Mouse (Mus musculus) neural tube, embryonic 12.5 days (tissue): ENCODE measurements at regions not wholly inside any gene's neighbourhood (a gene's known extent, or its start where the extent isn't known, plus 50 kb on each side); places are given as distances from the start of the nearest gene placed in this dataset.

Experiments
- ATAC-seq: fragments of 200-750 bp; cut with Nextera tagmentation; 2 replicates; pipeline ENCODE4 v1.8.0; 2017; ENCODE audit warnings: low read depth, mild to moderate bottlenecking, moderate TSS enrichment, moderate library complexity; ENCODE audit not compliant: low FRiP score
- H3K27ac ChIP-seq: fragments of 300-500 bp; sonication (generic); 2 replicates; pipeline ENCODE4 v1.5.1; 2016
- H3K27me3 ChIP-seq: fragments of 300-500 bp; sonication (generic); replicated peaks from 2 replicates; pipeline ENCODE4 v1.6.1; 2016; ENCODE audit warnings: mild to moderate bottlenecking
- H3K36me3 ChIP-seq: fragments of 300-500 bp; sonication (generic); 2 replicates; pipeline ENCODE4 v1.6.1; 2016; ENCODE audit warnings: mild to moderate bottlenecking
- H3K4me1 ChIP-seq: fragments of 300-500 bp; sonication (generic); 2 replicates; pipeline ENCODE4 v1.6.1; 2016
- H3K4me2 ChIP-seq: fragments of 300-500 bp; sonication (generic); replicated peaks from 2 replicates; pipeline ENCODE4 v1.6.1; 2016; ENCODE audit warnings: mild to moderate bottlenecking
- H3K4me3 ChIP-seq: fragments of 300-500 bp; sonication (generic); 2 replicates; pipeline ENCODE4 v1.5.1; 2016
- H3K9ac ChIP-seq: fragments of 300-500 bp; sonication (generic); 2 replicates; pipeline ENCODE4 v1.6.1; 2016; ENCODE audit warnings: mild to moderate bottlenecking
- H3K9me3 ChIP-seq: fragments of 300-500 bp; sonication (generic); 2 replicates; pipeline ENCODE4 v1.6.1; 2016; ENCODE audit warnings: mild to moderate bottlenecking
- WGBS: fragments of 180-500 bp; shearing (Covaris S2); methylation state at CpG from one replicate; pipeline ENCODE4 v1.1.7; 2016; 5-methylcytosine and 5-hydroxymethylcytosine counted together

DNA sequence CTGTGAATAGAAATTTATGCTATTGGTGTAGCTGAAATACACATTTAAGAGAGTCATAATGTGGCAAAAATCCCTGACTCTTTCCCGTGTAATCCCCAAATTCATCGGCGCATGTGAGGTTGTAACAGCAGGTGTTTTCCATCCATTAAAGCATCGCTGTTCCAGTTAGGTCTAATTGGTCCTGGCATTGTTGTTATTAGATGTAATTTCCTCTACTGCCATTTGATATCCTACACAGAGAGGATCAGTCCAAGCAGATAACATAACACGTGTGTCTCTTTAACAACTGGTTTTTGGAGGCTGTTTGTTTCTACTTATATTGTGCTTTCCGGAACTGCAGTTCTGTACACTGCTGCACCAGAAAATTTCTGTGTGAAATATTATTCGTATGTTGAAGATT, 101.8 kb downstream of the Vgll3 start:
- Histone ChIP-seq H3K27ac (no peak overlapping the region), H3K4me3 (no peak overlapping the region), H3K27me3 (no peaks in the 10 kb centered on the region), H3K36me3 (no peaks in the 10 kb centered on the region), H3K4me2 (no peak overlapping the region), H3K9ac (no peak overlapping the region), H3K9me3 (no peaks in the 10 kb centered on the region), H3K4me1 (no peaks in the 10 kb centered on the region)
- ATAC-seq, result no peak
- 81% methylated on average over 7 of the region's 7 CpGs for WGBS

GRCm38 (mm10) chr16:65925986-65926385, 110.9 kb downstream of the Vgll3 start:
- ATAC-seq, result no peak
- 38% methylated on average over 1 of the region's 1 CpGs for WGBS
- Histone ChIP-seq H3K4me1 (no peaks in the 10 kb centered on the region), H3K9ac (no peak overlapping the region), H3K9me3 (no peaks in the 10 kb centered on the region), H3K4me2 (no peak overlapping the region), H3K36me3 (no peaks in the 10 kb centered on the region), H3K27ac (no peak overlapping the region), H3K27me3 (no peaks in the 10 kb centered on the region), H3K4me3 (no peak overlapping the region)

DNA sequence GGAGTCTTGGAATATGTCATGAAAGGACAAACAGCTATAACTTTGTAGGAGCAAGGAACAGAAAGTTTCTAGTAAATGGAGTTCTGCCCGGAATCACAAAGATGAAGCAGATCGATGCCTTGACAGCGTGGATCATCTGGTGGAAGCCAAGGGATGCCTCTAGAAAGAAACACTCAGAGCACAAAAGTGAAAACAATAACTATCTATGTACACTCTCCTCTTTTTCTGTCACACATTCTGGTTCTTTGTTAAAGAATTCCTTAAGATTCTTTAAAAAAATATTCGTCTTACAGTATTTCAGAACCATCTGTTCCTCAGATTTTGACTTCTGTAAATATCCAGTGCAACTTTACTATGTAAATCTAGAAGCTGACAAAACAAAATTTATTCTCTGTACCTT, 148.8 kb downstream of the Vgll3 start:
- WGBS, result 93% methylated on average over 4 of the region's 4 CpGs
- Histone ChIP-seq H3K9me3 (no peaks in the 10 kb centered on the region), H3K4me1 (no peaks in the 10 kb centered on the region), H3K36me3 (no peaks in the 10 kb centered on the region), H3K4me2 (no peak overlapping the region), H3K4me3 (no peak overlapping the region), H3K9ac (no peak overlapping the region), H3K27me3 (no peaks in the 10 kb centered on the region), H3K27ac (no peak overlapping the region)
- ATAC-seq, result no peak

DNA sequence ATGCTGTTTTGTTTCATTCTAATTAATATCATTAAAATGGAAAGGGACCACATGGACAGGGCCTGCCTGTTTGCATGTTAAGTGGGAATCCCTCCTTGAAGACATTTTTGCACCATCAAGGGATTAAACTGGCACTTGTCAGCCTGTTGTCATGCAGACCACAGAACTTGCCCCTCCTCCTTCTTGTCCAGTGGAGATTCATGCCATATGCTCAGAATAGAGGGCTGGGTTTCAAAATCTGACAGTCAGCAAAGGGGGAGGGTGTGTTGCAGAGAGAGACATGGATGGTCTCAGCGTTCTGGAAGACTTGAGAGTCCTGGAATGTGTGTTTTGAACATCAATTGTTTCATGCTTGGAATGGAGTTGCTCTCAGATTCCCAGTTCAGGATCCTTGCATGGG, 149.2 kb downstream of the Vgll3 start:
- H3K27ac ChIP-seq, result no peak overlapping the region
- WGBS, result 47% methylated on average over 1 of the region's 1 CpGs
- H3K4me3 ChIP-seq, result no peak overlapping the region
- H3K27me3 ChIP-seq, result no peaks in the 10 kb centered on the region
- no peak overlapping the region for H3K9ac ChIP-seq
- no peaks in the 10 kb centered on the region for H3K9me3 ChIP-seq
- no peaks in the 10 kb centered on the region for H3K36me3 ChIP-seq
- ATAC-seq, result no peak
- H3K4me1 ChIP-seq, result no peaks in the 10 kb centered on the region
- H3K4me2 ChIP-seq, result no peak overlapping the region

DNA sequence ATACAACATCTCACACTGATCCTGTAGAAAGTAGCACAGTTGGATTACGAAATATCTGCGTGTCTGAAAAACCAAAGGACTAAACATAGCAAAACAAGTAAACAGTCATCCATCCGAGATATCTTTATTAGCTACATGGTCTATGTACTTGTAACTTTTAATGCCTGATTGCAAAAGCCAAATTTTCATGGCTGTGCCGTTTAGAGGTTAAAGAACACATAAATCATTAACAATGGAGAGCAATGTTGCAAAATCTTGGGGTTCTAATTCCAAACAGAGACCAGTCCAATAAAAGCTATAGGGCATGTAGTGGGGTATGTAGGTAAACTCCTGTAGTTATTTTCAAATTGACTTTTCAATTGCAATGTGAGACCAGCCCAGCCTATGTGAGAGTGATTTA, 162.0 kb downstream of the Vgll3 start:
- ATAC-seq, result no peak
- Histone ChIP-seq H3K4me2 (no peak overlapping the region), H3K4me3 (no peak overlapping the region), H3K27me3 (no peaks in the 10 kb centered on the region), H3K9me3 (no peaks in the 10 kb centered on the region), H3K4me1 (no peaks in the 10 kb centered on the region), H3K9ac (no peak overlapping the region), H3K27ac (no peak overlapping the region), H3K36me3 (no peaks in the 10 kb centered on the region)
- WGBS, result 89% methylated on average over 4 of the region's 4 CpGs

DNA sequence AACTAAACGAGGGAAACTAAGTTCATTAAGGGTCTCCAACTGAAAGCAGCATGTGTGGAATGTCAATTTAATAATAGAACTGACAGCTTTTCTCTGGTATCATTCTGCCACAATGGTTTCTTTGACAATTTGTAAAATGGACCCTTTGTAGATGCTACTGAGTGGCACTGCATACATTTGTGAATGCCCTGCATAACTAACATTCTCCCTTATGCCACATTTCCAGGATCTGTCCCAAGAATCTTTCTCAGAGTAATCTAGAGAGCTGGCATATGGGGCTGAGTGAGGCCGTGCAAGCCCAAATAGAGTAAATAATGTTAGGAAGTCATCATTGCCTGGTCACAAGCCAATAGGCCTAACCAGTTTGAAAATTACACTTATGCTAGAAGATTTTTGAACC, 172.1 kb downstream of the Vgll3 start:
- no peaks in the 10 kb centered on the region for H3K4me1 ChIP-seq
- ATAC-seq, result no peak
- H3K4me3 ChIP-seq, result no peak overlapping the region
- H3K9ac ChIP-seq, result no peak overlapping the region
- no peak overlapping the region for H3K27ac ChIP-seq
- H3K4me2 ChIP-seq, result no peak overlapping the region
- H3K9me3 ChIP-seq, result no peaks in the 10 kb centered on the region
- no peaks in the 10 kb centered on the region for H3K27me3 ChIP-seq
- WGBS, result 50% methylated on average over 2 of the region's 2 CpGs
- H3K36me3 ChIP-seq, result no peaks in the 10 kb centered on the region

DNA sequence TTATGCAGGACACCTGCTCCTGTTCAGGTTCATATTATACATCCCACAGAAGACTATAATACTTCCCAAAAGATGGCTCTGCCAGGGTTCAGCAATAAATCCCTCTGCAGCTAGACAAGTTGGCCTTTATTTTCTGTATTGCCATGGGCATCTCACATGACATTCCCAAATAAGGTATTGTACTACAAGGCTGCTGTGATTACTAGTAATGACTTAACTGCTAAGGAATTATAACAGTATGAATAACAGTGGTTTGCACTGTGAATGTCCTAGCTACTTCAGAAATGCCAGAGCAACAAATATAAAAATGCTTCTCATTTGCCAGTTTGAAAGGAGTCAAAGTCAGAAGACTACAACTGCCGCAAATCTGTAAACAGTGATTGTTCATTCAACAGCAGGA, 184.3 kb downstream of the Vgll3 start:
- Histone ChIP-seq H3K9me3 (no peaks in the 10 kb centered on the region), H3K4me1 (no peaks in the 10 kb centered on the region), H3K9ac (no peak overlapping the region), H3K27ac (no peak overlapping the region), H3K4me2 (no peak overlapping the region), H3K4me3 (no peak overlapping the region), H3K36me3 (no peaks in the 10 kb centered on the region), H3K27me3 (no peaks in the 10 kb centered on the region)
- no peak for ATAC-seq
- 79% methylated on average over 1 of the region's 1 CpGs for WGBS

- no peak overlapping the region for H3K9ac ChIP-seq
- H3K36me3 ChIP-seq, result no peaks in the 10 kb centered on the region
- WGBS, result 73% methylated on average over 6 of the region's 6 CpGs
- H3K4me3 ChIP-seq, result no peak overlapping the region
- no peak for ATAC-seq
- H3K27ac ChIP-seq, result no peak overlapping the region
- H3K27me3 ChIP-seq, result no peaks in the 10 kb centered on the region
- H3K4me2 ChIP-seq, result no peak overlapping the region
- H3K9me3 ChIP-seq, result no peaks in the 10 kb centered on the region
- no peaks in the 10 kb centered on the region for H3K4me1 ChIP-seq
Observed at GRCm38 (mm10) chr16:66000728-66001273, 185.7 kb downstream of the Vgll3 start.

GRCm38 (mm10) chr16:66004689-66005088, 189.6 kb downstream of the Vgll3 start:
- Histone ChIP-seq H3K4me3 (no peak overlapping the region), H3K4me2 (no peak overlapping the region), H3K9me3 (no peaks in the 10 kb centered on the region), H3K27me3 (no peaks in the 10 kb centered on the region), H3K27ac (no peak overlapping the region), H3K9ac (no peak overlapping the region), H3K36me3 (no peaks in the 10 kb centered on the region), H3K4me1 (no peaks in the 10 kb centered on the region)
- no peak for ATAC-seq
- WGBS, result 84% methylated on average over 9 of the region's 9 CpGs

- Histone ChIP-seq H3K4me3 (no peak overlapping the region), H3K27me3 (no peaks in the 10 kb centered on the region), H3K4me1 (no peaks in the 10 kb centered on the region), H3K36me3 (no peaks in the 10 kb centered on the region), H3K9ac (no peak overlapping the region), H3K27ac (no peak overlapping the region), H3K4me2 (no peak overlapping the region), H3K9me3 (no peaks in the 10 kb centered on the region)
- ATAC-seq, result 0 out of 2 replicates have a peak, but pooled peaks have one; percentile 48
- 56% methylated on average over 7 of the region's 7 CpGs for WGBS
Observed at GRCm38 (mm10) chr16:66005954-66006580, 191.0 kb downstream of the Vgll3 start.

- ATAC-seq, result peak; percentile 56; the same call in 1 of the 2 replicates
Observed at GRCm38 (mm10) chr16:66013608-66014007, 198.6 kb downstream of the Vgll3 start.

DNA sequence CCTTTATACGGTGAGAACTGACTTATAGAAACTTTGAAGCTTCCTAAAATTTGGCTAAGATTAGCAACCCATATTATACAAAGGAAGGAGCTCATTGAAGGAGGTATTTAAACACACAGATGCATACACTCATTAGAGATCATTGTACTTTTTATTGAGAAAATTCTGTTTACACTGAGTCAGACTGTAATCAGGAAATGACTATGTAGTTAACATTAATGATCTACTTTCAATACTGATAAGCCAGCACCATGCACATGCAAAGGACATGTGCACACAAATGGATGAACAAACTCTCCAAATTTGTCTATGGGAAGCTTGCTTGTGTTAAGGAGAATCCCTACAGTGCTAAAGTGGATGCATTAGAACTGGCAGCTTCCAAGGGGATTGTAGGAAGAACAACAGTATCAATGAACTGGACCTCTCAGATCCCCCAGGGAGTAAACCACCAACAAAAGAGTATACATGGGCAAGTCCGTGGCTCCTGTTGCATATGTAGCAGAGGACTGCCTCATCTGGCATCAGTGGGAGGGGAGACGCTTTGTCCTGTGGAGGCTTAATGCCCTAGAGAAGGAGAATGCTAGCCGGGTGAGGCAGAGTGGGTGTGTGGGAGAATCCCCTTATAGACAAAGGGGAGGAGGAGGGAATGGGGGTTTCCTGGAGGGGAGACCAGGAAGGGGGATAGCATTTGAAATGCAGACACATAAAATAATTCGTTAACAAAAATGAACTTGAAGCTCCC, 200.0 kb downstream of the Vgll3 start:
- H3K9ac ChIP-seq, result no peak overlapping the region
- no peak overlapping the region for H3K4me2 ChIP-seq
- no peak overlapping the region for H3K4me3 ChIP-seq
- H3K36me3 ChIP-seq, result no peaks in the 10 kb centered on the region
- H3K9me3 ChIP-seq, result no peaks in the 10 kb centered on the region
- no peak overlapping the region for H3K27ac ChIP-seq
- 40% methylated on average over 5 of the region's 5 CpGs for WGBS
- ATAC-seq, result no peak
- no peaks in the 10 kb centered on the region for H3K27me3 ChIP-seq
- no peaks in the 10 kb centered on the region for H3K4me1 ChIP-seq

More at GRCm38 (mm10) chr16:66013608-66014007, 198.6 kb downstream of the Vgll3 start:
- Histone ChIP-seq H3K9me3 (no peaks in the 10 kb centered on the region), H3K4me1 (no peaks in the 10 kb centered on the region), H3K4me2 (no peak overlapping the region), H3K27me3 (no peaks in the 10 kb centered on the region), H3K9ac (no peak overlapping the region), H3K36me3 (no peaks in the 10 kb centered on the region), H3K27ac (no peak overlapping the region), H3K4me3 (no peak overlapping the region)
- 23% methylated on average over 2 of the region's 2 CpGs for whole genome bisulfite sequencing

DNA sequence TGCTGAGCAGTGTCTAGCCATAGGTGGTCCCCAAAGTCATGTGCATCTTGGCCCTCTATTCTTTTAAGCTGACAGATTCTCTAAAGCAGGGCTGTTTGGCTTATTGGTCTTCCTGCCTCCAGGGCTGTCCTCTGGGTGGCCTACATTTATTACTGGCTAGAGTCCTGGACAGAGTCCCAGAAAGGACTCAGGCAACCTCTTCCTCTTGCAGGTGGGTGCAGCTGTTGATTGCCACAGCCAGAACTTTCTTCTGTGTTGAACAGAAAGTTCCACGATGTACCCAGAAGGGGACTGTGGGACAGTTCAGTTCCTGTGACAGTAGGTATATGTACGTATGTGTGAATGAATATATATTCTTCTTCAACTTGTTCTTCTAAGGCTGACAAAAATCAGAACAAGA, 202.0 kb downstream of the Vgll3 start:
- H3K4me2 ChIP-seq, result no peak overlapping the region
- no peak overlapping the region for H3K4me3 ChIP-seq
- no peaks in the 10 kb centered on the region for H3K36me3 ChIP-seq
- no peaks in the 10 kb centered on the region for H3K9me3 ChIP-seq
- H3K4me1 ChIP-seq, result no peaks in the 10 kb centered on the region
- H3K27ac ChIP-seq, result no peak overlapping the region
- H3K27me3 ChIP-seq, result no peaks in the 10 kb centered on the region
- ATAC-seq, result no peak
- no peak overlapping the region for H3K9ac ChIP-seq
- WGBS, result 88% methylated on average over 2 of the region's 2 CpGs
